Mouse (Mus musculus): Measurements from ENCODE around the gene Rb1. TPM values are rescaled to one million over a fixed set of nuclear protein-coding genes. Genes with fewer than 3 reads are reported as not detected.
A peak's percentile ranks its signal among the peaks of the same experiment; 100 is the strongest.

Rb1 gene
- polyA plus RNA-seq, 1 experiment from 2014 or later: 29.2 TPM

GRCm38 (mm10) chr14:73340051-73340755 is 14.6 kb upstream of the Rb1 start:
- Histone ChIP-seq H3K36me3 (replicated peaks; ENCODE audit: control insufficient read depth, insufficient read depth) (no peaks in the 10 kb centered on the region), H3K27me3 (ENCODE audit: control insufficient read depth, insufficient read depth, low read length) (no peaks in the 10 kb centered on the region), H3K9me3 (ENCODE audit: control insufficient read depth, low read length) (no peaks in the 10 kb centered on the region), H3K27ac (no peak overlapping the region), H3K4me1 (replicated peaks; ENCODE audit: control insufficient read depth, insufficient read depth, low read length) (no peaks in the 10 kb centered on the region), H3K4me3 (replicated peaks; ENCODE audit: low read length) (no peak overlapping the region), H3K9ac (no peak overlapping the region), H3K4me2 (replicated peaks) (no peak overlapping the region)
- 74% methylated on average over 6 of the region's 6 CpGs for WGBS
- no peak for ATAC-seq (ENCODE audit: low FRiP score)
- no peak for DNase-seq (ENCODE audit: low spot score)

- DNase-seq (ENCODE audit: low spot score) (no peak), ATAC-seq (ENCODE audit: low FRiP score) (no peak)
- no peak overlapping the region for H3K4me3 ChIP-seq (replicated peaks; ENCODE audit: low read length)
- no peaks in the 10 kb centered on the region for H3K36me3 ChIP-seq (replicated peaks; ENCODE audit: control insufficient read depth, insufficient read depth)
- H3K27ac ChIP-seq: no peak overlapping the region
- H3K27me3 ChIP-seq (ENCODE audit: control insufficient read depth, insufficient read depth, low read length): no peaks in the 10 kb centered on the region
- H3K4me1 ChIP-seq (replicated peaks; ENCODE audit: control insufficient read depth, insufficient read depth, low read length): no peaks in the 10 kb centered on the region
- H3K9ac ChIP-seq: no peak overlapping the region
- no peaks in the 10 kb centered on the region for H3K9me3 ChIP-seq (ENCODE audit: control insufficient read depth, low read length)
- WGBS: 82% methylated on average over 3 of the region's 3 CpGs
- H3K4me2 ChIP-seq (replicated peaks): no peak overlapping the region
Measured at GRCm38 (mm10) chr14:73339615-73340014, 14.0 kb upstream of the Rb1 start.

- no peaks in the 10 kb centered on the region for H3K9me3 ChIP-seq (ENCODE audit: control insufficient read depth, low read length)
- DNase-seq (ENCODE audit: low spot score) (no peak), ATAC-seq (ENCODE audit: low FRiP score) (no peak)
- 80% methylated on average over 6 of the region's 6 CpGs for WGBS
- no peaks in the 10 kb centered on the region for H3K36me3 ChIP-seq (replicated peaks; ENCODE audit: control insufficient read depth, insufficient read depth)
- H3K27ac ChIP-seq: no peak overlapping the region
- no peak overlapping the region for H3K4me3 ChIP-seq (replicated peaks; ENCODE audit: low read length)
- H3K4me1 ChIP-seq (replicated peaks; ENCODE audit: control insufficient read depth, insufficient read depth, low read length): no peaks in the 10 kb centered on the region
- H3K9ac ChIP-seq: no peak overlapping the region
- H3K27me3 ChIP-seq (ENCODE audit: control insufficient read depth, insufficient read depth, low read length): no peaks in the 10 kb centered on the region
- H3K4me2 ChIP-seq (replicated peaks): no peak overlapping the region
Measured at GRCm38 (mm10) chr14:73336316-73337080, 10.9 kb upstream of the Rb1 start.

- WGBS: 61% methylated on average over 22 of the region's 22 CpGs
- Histone ChIP-seq H3K9ac (no peak overlapping the region), H3K4me3 (replicated peaks; ENCODE audit: low read length) (no peak overlapping the region), H3K4me1 (replicated peaks; ENCODE audit: control insufficient read depth, insufficient read depth, low read length) (no peaks in the 10 kb centered on the region), H3K27ac (no peak overlapping the region), H3K36me3 (replicated peaks; ENCODE audit: control insufficient read depth, insufficient read depth) (no peaks in the 10 kb centered on the region), H3K27me3 (ENCODE audit: control insufficient read depth, insufficient read depth, low read length) (no peaks in the 10 kb centered on the region), H3K4me2 (replicated peaks) (peak overlapping the region; percentile 8; the same call in 1 of the 2 replicates), H3K9me3 (ENCODE audit: control insufficient read depth, low read length) (no peaks in the 10 kb centered on the region)
- ATAC-seq (ENCODE audit: low FRiP score) (no peak), DNase-seq (ENCODE audit: low spot score) (no peak)
Measured at GRCm38 (mm10) chr14:73334926-73335805, 9.5 kb upstream of the Rb1 start.

GRCm38 (mm10) chr14:73333880-73334279 is 8.3 kb upstream of the Rb1 start:
- no peak for ATAC-seq (ENCODE audit: low FRiP score)
- H3K9me3 ChIP-seq (ENCODE audit: control insufficient read depth, low read length): no peaks in the 10 kb centered on the region

GRCm38 (mm10) chr14:73331386-73331785 is 5.8 kb upstream of the Rb1 start:
- Histone ChIP-seq H3K9me3 (ENCODE audit: control insufficient read depth, low read length) (no peaks in the 10 kb centered on the region), H3K4me3 (replicated peaks; ENCODE audit: low read length) (no peak overlapping the region), H3K4me2 (replicated peaks) (no peak overlapping the region), H3K9ac (no peak overlapping the region), H3K27me3 (ENCODE audit: control insufficient read depth, insufficient read depth, low read length) (no peaks in the 10 kb centered on the region), H3K4me1 (replicated peaks; ENCODE audit: control insufficient read depth, insufficient read depth, low read length) (peaks cover 6% of the 10 kb centered on the region), H3K27ac (no peak overlapping the region), H3K36me3 (replicated peaks; ENCODE audit: control insufficient read depth, insufficient read depth) (no peaks in the 10 kb centered on the region)
- no peak for ATAC-seq (ENCODE audit: low FRiP score)
- no peak for DNase-seq (ENCODE audit: low spot score)
- 91% methylated on average over 4 of the region's 4 CpGs for WGBS

More at GRCm38 (mm10) chr14:73333880-73334279, 8.3 kb upstream of the Rb1 start:
- DNase-seq (ENCODE audit: low spot score): no peak
- Histone ChIP-seq H3K27ac (no peak overlapping the region), H3K4me3 (replicated peaks; ENCODE audit: low read length) (no peak overlapping the region), H3K27me3 (ENCODE audit: control insufficient read depth, insufficient read depth, low read length) (no peaks in the 10 kb centered on the region), H3K9ac (no peak overlapping the region), H3K36me3 (replicated peaks; ENCODE audit: control insufficient read depth, insufficient read depth) (no peaks in the 10 kb centered on the region), H3K4me2 (replicated peaks) (no peak overlapping the region), H3K4me1 (replicated peaks; ENCODE audit: control insufficient read depth, insufficient read depth, low read length) (no peaks in the 10 kb centered on the region)
- WGBS: 92% methylated on average over 3 of the region's 3 CpGs

- H3K36me3 ChIP-seq (replicated peaks; ENCODE audit: control insufficient read depth, insufficient read depth): no peaks in the 10 kb centered on the region
- no peaks in the 10 kb centered on the region for H3K27me3 ChIP-seq (ENCODE audit: control insufficient read depth, insufficient read depth, low read length)
- WGBS: 89% methylated on average over 2 of the region's 2 CpGs
- H3K9ac ChIP-seq: no peak overlapping the region
- H3K9me3 ChIP-seq (ENCODE audit: control insufficient read depth, low read length): no peaks in the 10 kb centered on the region
- no peak for ATAC-seq (ENCODE audit: low FRiP score)
- H3K27ac ChIP-seq: no peak overlapping the region
- peaks cover 6% of the 10 kb centered on the region for H3K4me1 ChIP-seq (replicated peaks; ENCODE audit: control insufficient read depth, insufficient read depth, low read length)
- no peak overlapping the region for H3K4me3 ChIP-seq (replicated peaks; ENCODE audit: low read length)
- no peak for DNase-seq (ENCODE audit: low spot score)
- no peak overlapping the region for H3K4me2 ChIP-seq (replicated peaks)
Measured at GRCm38 (mm10) chr14:73329871-73330270, 4.2 kb upstream of the Rb1 start.

- Histone ChIP-seq H3K27ac (peak overlapping the region; percentile 97), H3K4me1 (replicated peaks; ENCODE audit: control insufficient read depth, insufficient read depth, low read length) (peaks cover 21% of the 10 kb centered on the region), H3K4me3 (replicated peaks; ENCODE audit: low read length) (peak overlapping the region; percentile 97), H3K9ac (peak overlapping the region; percentile 94), H3K36me3 (replicated peaks; ENCODE audit: control insufficient read depth, insufficient read depth) (no peaks in the 10 kb centered on the region), H3K4me2 (replicated peaks) (peak overlapping the region; percentile 89), H3K9me3 (ENCODE audit: control insufficient read depth, low read length) (no peaks in the 10 kb centered on the region), H3K27me3 (ENCODE audit: control insufficient read depth, insufficient read depth, low read length) (no peaks in the 10 kb centered on the region)
- no peak for DNase-seq (ENCODE audit: low spot score)
- no peak for ATAC-seq (ENCODE audit: low FRiP score)
- WGBS: 7% methylated on average over 8 of the region's 8 CpGs
Measured at GRCm38 (mm10) chr14:73326511-73326910, 889 bp upstream of the Rb1 start.

Measured in hindbrain, embryonic 14.5 days (tissue).